Mouse (Mus musculus) hindbrain, embryonic 14.5 days (tissue): ENCODE measurements around the gene Tsr1. TPM values are rescaled to one million over a fixed set of nuclear protein-coding genes. Genes with fewer than 3 reads are reported as not detected.

Source experiments
- ATAC-seq: fragments of 200-750 bp; cut with Nextera tagmentation; 2 replicates; pipeline ENCODE4 v1.8.0; 2017; ENCODE audit warnings: moderate number of reproducible peaks, mild to moderate bottlenecking, moderate TSS enrichment, moderate library complexity; ENCODE audit not compliant: low FRiP score
- DNase-seq: peaks from one replicate; pipeline ENCODE4 v3.0.0-alpha.2; 2015; ENCODE audit warnings: low spot score
- H3K27ac ChIP-seq: fragments of 300-500 bp; sonication (generic); 2 replicates; pipeline ENCODE4 v1.5.1; 2014; ENCODE audit warnings: mild to moderate bottlenecking, moderate library complexity
- H3K27me3 ChIP-seq: fragments of 300-500 bp; sonication (generic); 2 replicates; pipeline ENCODE4 v1.6.1; 2014; ENCODE audit warnings: mild to moderate bottlenecking, low read length, mixed read lengths; ENCODE audit not compliant: control insufficient read depth, insufficient read depth
- H3K36me3 ChIP-seq: fragments of 300-500 bp; sonication (generic); replicated peaks from 2 replicates; pipeline ENCODE4 v1.6.1; 2014; ENCODE audit not compliant: control insufficient read depth, insufficient read depth
- H3K4me1 ChIP-seq: fragments of 300-500 bp; sonication (generic); replicated peaks from 2 replicates; pipeline ENCODE4 v1.6.1; 2014; ENCODE audit warnings: antibody characterized with exemption, low read length, mixed read lengths; ENCODE audit not compliant: control insufficient read depth, insufficient read depth
- H3K4me2 ChIP-seq: fragments of 300-500 bp; sonication (generic); replicated peaks from 2 replicates; pipeline ENCODE4 v1.6.1; 2014; ENCODE audit warnings: mild to moderate bottlenecking, moderate library complexity
- H3K4me3 ChIP-seq: fragments of 300-500 bp; sonication (generic); replicated peaks from 2 replicates; pipeline ENCODE4 v1.5.1; 2014; ENCODE audit warnings: mild to moderate bottlenecking, low read length
- H3K9ac ChIP-seq: fragments of 300-500 bp; sonication (generic); 2 replicates; pipeline ENCODE4 v1.6.1; 2014
- H3K9me3 ChIP-seq: fragments of 300-500 bp; sonication (generic); 2 replicates; pipeline ENCODE4 v1.6.1; 2016; ENCODE audit warnings: low read length; ENCODE audit not compliant: control insufficient read depth
- WGBS: fragments of 180-500 bp; shearing (Covaris S2); extraction: QIAGEN DNeasy Blood & Tissue Kit; methylation state at CpG from one replicate; pipeline ENCODE4 v1.1.7; 2014; 5-methylcytosine and 5-hydroxymethylcytosine counted together
- polyA plus RNA-seq: library from polyadenylated mRNA; unstranded; fragments of >200 nt; fragmentation: Nextera tagmentation; extraction: Ambion mirVana; gene quantifications from 2 replicates; pipeline ENCODE4 v1.2.1, GENCODE M21; 2014

Tsr1 gene
- polyA plus RNA-seq: 32.1 and 33.1 TPM in 2 replicates

GRCm38 (mm10) chr11:74897678-74898516, at the start of gene Tsr1:
Gene Tsr1 (plus strand): TSS chr11:74898071.
- no peaks in the 10 kb centered on the region for H3K27me3 ChIP-seq

GRCm38 (mm10) chr11:74850998-74851661, 46.7 kb upstream of the Tsr1 start:
- Histone ChIP-seq H3K9me3 (no peaks in the 10 kb centered on the region), H3K9ac (no peak overlapping the region), H3K27me3 (no peaks in the 10 kb centered on the region), H3K4me2 (no peak overlapping the region), H3K36me3 (peaks cover 50% of the 10 kb centered on the region), H3K4me1 (no peaks in the 10 kb centered on the region), H3K4me3 (no peak overlapping the region), H3K27ac (no peak overlapping the region)
- ATAC-seq (no peak), DNase-seq (no peak)
- WGBS: 85% methylated on average over 14 of the region's 14 CpGs

More at GRCm38 (mm10) chr11:74897678-74898516, at the start of gene Tsr1:
- peak; percentile 90 for DNase-seq
- Histone ChIP-seq H3K4me2 (peak within 1 kb of the TSS; percentile 88), H3K36me3 (peaks cover 35% of the 10 kb centered on the region), H3K4me3 (peak within 1 kb of the TSS; percentile 95), H3K4me1 (peaks cover 15% of the 10 kb centered on the region; the same call in 1 of the 2 replicates), H3K27ac (peak within 1 kb of the TSS; percentile 93), H3K9me3 (no peaks in the 10 kb centered on the region), H3K9ac (peak within 1 kb of the TSS; percentile 91)
- ATAC-seq: peak; percentile 82
- under 1% methylated on average over 54 of the region's 54 CpGs for WGBS

GRCm38 (mm10) chr11:74857756-74858155, 40.1 kb upstream of the Tsr1 start:
- H3K4me2 ChIP-seq: no peak overlapping the region
- H3K4me1 ChIP-seq: no peaks in the 10 kb centered on the region
- no peak overlapping the region for H3K27ac ChIP-seq
- no peak overlapping the region for H3K4me3 ChIP-seq
- peaks cover 74% of the 10 kb centered on the region for H3K36me3 ChIP-seq
- ATAC-seq: no peak
- no peaks in the 10 kb centered on the region for H3K27me3 ChIP-seq
- no peak for DNase-seq
- H3K9me3 ChIP-seq: no peaks in the 10 kb centered on the region
- 88% methylated on average over 9 of the region's 9 CpGs for WGBS
- H3K9ac ChIP-seq: no peak overlapping the region

- Histone ChIP-seq H3K4me3 (no peak overlapping the region), H3K9me3 (no peaks in the 10 kb centered on the region), H3K4me2 (no peak overlapping the region), H3K9ac (no peak overlapping the region), H3K27ac (no peak overlapping the region), H3K4me1 (no peaks in the 10 kb centered on the region), H3K27me3 (no peaks in the 10 kb centered on the region), H3K36me3 (peaks cover 89% of the 10 kb centered on the region)
- 89% methylated on average over 5 of the region's 5 CpGs for WGBS
- no peak for DNase-seq
- ATAC-seq: no peak
Measured at GRCm38 (mm10) chr11:74862129-74862528, 35.7 kb upstream of the Tsr1 start.

GRCm38 (mm10) chr11:74863471-74863870, 34.4 kb upstream of the Tsr1 start:
- no peak overlapping the region for H3K4me3 ChIP-seq
- peaks cover 89% of the 10 kb centered on the region for H3K36me3 ChIP-seq
- no peak overlapping the region for H3K27ac ChIP-seq
- 32% methylated on average over 11 of the region's 11 CpGs for WGBS
- no peaks in the 10 kb centered on the region for H3K9me3 ChIP-seq
- H3K4me1 ChIP-seq: no peaks in the 10 kb centered on the region
- no peak for ATAC-seq
- H3K4me2 ChIP-seq: no peak overlapping the region
- no peak overlapping the region for H3K9ac ChIP-seq
- no peaks in the 10 kb centered on the region for H3K27me3 ChIP-seq
- no peak for DNase-seq

GRCm38 (mm10) chr11:74864421-74864820, 33.5 kb upstream of the Tsr1 start:
- WGBS: 93% methylated on average over 9 of the region's 9 CpGs
- H3K4me1 ChIP-seq: 0 out of 2 replicates have a peak, but pooled peaks cover 3% of the 10 kb centered on the region
- no peaks in the 10 kb centered on the region for H3K27me3 ChIP-seq
- H3K4me2 ChIP-seq: no peak overlapping the region
- ATAC-seq: no peak
- no peak overlapping the region for H3K4me3 ChIP-seq
- H3K36me3 ChIP-seq: peaks cover 82% of the 10 kb centered on the region
- no peak overlapping the region for H3K27ac ChIP-seq
- no peak overlapping the region for H3K9ac ChIP-seq
- H3K9me3 ChIP-seq: no peaks in the 10 kb centered on the region
- no peak for DNase-seq

GRCm38 (mm10) chr11:74865252-74865651, 32.6 kb upstream of the Tsr1 start:
- WGBS: 86% methylated on average over 9 of the region's 9 CpGs
- ATAC-seq (no peak), DNase-seq (no peak)
- Histone ChIP-seq H3K9ac (no peak overlapping the region), H3K4me2 (no peak overlapping the region), H3K36me3 (peaks cover 73% of the 10 kb centered on the region), H3K27me3 (no peaks in the 10 kb centered on the region), H3K9me3 (no peaks in the 10 kb centered on the region), H3K4me3 (no peak overlapping the region), H3K4me1 (peaks cover 10% of the 10 kb centered on the region; the same call in 1 of the 2 replicates), H3K27ac (no peak overlapping the region)

- H3K4me2 ChIP-seq: no peak overlapping the region
- no peaks in the 10 kb centered on the region for H3K9me3 ChIP-seq
- H3K36me3 ChIP-seq: peaks cover 60% of the 10 kb centered on the region
- WGBS: 84% methylated on average over 4 of the region's 4 CpGs
- H3K4me3 ChIP-seq: no peak overlapping the region
- H3K4me1 ChIP-seq: peaks cover 23% of the 10 kb centered on the region
- H3K27ac ChIP-seq: no peak overlapping the region
- no peaks in the 10 kb centered on the region for H3K27me3 ChIP-seq
- peak; percentile 27 for DNase-seq
- no peak overlapping the region for H3K9ac ChIP-seq
- no peak for ATAC-seq
Measured at GRCm38 (mm10) chr11:74866640-74867039, 31.2 kb upstream of the Tsr1 start.

GRCm38 (mm10) chr11:74867181-74867580, 30.7 kb upstream of the Tsr1 start:
- no peak for ATAC-seq
- Histone ChIP-seq H3K4me2 (no peak overlapping the region), H3K9ac (no peak overlapping the region), H3K4me1 (peaks cover 25% of the 10 kb centered on the region), H3K9me3 (no peaks in the 10 kb centered on the region), H3K27ac (no peak overlapping the region), H3K27me3 (no peaks in the 10 kb centered on the region), H3K4me3 (no peak overlapping the region), H3K36me3 (peaks cover 57% of the 10 kb centered on the region)
- WGBS: 92% methylated on average over 2 of the region's 2 CpGs
- no peak for DNase-seq
